Mouse (Mus musculus) E14TG2a.4 (cell line): Measurements from ENCODE around the gene Dstn.

Source experiments
- CTCF ChIP-seq: conservative IDR thresholded peaks from 2 replicates; pipeline ENCODE4 v1.5.1; 2014; ENCODE audit warnings: low read length
- POU5F1 ChIP-seq: IDR thresholded peaks from 2 replicates; pipeline ENCODE4 v1.6.1; 2014; ENCODE audit warnings: low read length, borderline replicate concordance

GRCm38 (mm10) chr2:143889131-143889859, 25.8 kb upstream of the Dstn start:
- no peak for TF ChIP-seq CTCF
- no peak for TF ChIP-seq POU5F1
